Mouse (Mus musculus): Measurements from ENCODE around the gene Vps16.

GRCm38 (mm10) chr2:130488002-130488401 is 63.9 kb downstream of the Vps16 start:
- TF ChIP-seq CTCF (IDR thresholded peaks at IDR 0.05; ENCODE audit: low read depth, low read length) (no peak), POLR2A (IDR thresholded peaks at IDR 0.05; ENCODE audit: borderline replicate concordance, low read depth, low read length) (no peak)
